Mouse (Mus musculus) neural tube, embryonic 12.5 days (tissue): ENCODE results near the gene Tspo2. TPM values are rescaled to one million over a fixed set of nuclear protein-coding genes. Genes with fewer than 3 reads are reported as not detected.

Experiments
- ATAC-seq: fragments of 200-750 bp; cut with Nextera tagmentation; 2 replicates; pipeline ENCODE4 v1.8.0; 2017; ENCODE audit warnings: low read depth, mild to moderate bottlenecking, moderate TSS enrichment, moderate library complexity; ENCODE audit not compliant: low FRiP score
- H3K27ac ChIP-seq: fragments of 300-500 bp; sonication (generic); 2 replicates; pipeline ENCODE4 v1.5.1; 2016
- H3K27me3 ChIP-seq: fragments of 300-500 bp; sonication (generic); replicated peaks from 2 replicates; pipeline ENCODE4 v1.6.1; 2016; ENCODE audit warnings: mild to moderate bottlenecking
- H3K36me3 ChIP-seq: fragments of 300-500 bp; sonication (generic); 2 replicates; pipeline ENCODE4 v1.6.1; 2016; ENCODE audit warnings: mild to moderate bottlenecking
- H3K4me1 ChIP-seq: fragments of 300-500 bp; sonication (generic); 2 replicates; pipeline ENCODE4 v1.6.1; 2016
- H3K4me2 ChIP-seq: fragments of 300-500 bp; sonication (generic); replicated peaks from 2 replicates; pipeline ENCODE4 v1.6.1; 2016; ENCODE audit warnings: mild to moderate bottlenecking
- H3K4me3 ChIP-seq: fragments of 300-500 bp; sonication (generic); 2 replicates; pipeline ENCODE4 v1.5.1; 2016
- H3K9ac ChIP-seq: fragments of 300-500 bp; sonication (generic); 2 replicates; pipeline ENCODE4 v1.6.1; 2016; ENCODE audit warnings: mild to moderate bottlenecking
- H3K9me3 ChIP-seq: fragments of 300-500 bp; sonication (generic); 2 replicates; pipeline ENCODE4 v1.6.1; 2016; ENCODE audit warnings: mild to moderate bottlenecking
- WGBS: fragments of 180-500 bp; shearing (Covaris S2); methylation state at CpG from one replicate; pipeline ENCODE4 v1.1.7; 2016; 5-methylcytosine and 5-hydroxymethylcytosine counted together
- polyA plus RNA-seq: library from polyadenylated mRNA; unstranded; fragments of >200 nt; fragmentation: Nextera tagmentation; extraction: Ambion mirVana; gene quantifications from 2 replicates; pipeline ENCODE4 v1.2.1, GENCODE M21; 2016

Gene Tspo2
- polyA plus RNA-seq, 1 experiment from 2014 or later: 1.5 TPM

DNA sequence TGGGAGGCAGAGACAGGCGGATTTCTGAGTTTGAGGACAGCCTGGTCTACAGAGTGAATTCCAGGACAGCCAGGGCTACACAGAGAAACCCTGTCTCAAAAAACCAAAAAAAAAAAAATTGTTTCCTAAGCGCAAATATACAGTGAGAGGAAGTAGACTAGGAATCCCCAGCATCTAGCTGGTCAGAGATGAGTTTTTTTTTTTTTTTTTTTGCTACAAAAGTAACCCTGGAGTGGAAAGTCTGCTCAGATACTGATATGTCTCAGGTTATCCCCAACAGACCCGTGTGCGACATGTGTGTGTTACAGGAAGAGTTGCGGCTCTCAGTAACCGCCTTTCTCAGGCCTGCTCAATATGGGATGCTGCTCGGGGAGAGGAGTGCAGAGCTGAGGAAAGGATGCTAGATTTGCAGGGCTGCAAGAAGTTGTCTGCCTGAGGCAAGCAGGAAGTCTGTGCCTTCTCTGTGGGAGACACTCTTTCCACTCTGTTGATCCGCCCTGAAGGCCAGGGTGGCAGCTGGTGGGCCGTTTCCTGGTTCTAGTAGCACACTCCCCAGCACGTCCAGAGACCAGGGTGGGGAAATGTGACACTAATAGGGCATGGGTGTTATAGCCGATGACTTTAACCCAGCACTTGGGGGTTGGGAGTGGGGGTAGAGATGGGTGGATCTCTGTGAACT, 23.3 kb downstream of the Tspo2 start:
- ATAC-seq: no peak
- Histone ChIP-seq H3K36me3 (no peaks in the 10 kb centered on the region), H3K9ac (no peak overlapping the region), H3K4me3 (no peak overlapping the region), H3K27ac (no peak overlapping the region), H3K27me3 (no peaks in the 10 kb centered on the region), H3K4me1 (0 out of 2 replicates have a peak, but pooled peaks cover 7% of the 10 kb centered on the region), H3K9me3 (no peaks in the 10 kb centered on the region), H3K4me2 (no peak overlapping the region)
- 68% methylated on average over 11 of the region's 11 CpGs for WGBS

DNA sequence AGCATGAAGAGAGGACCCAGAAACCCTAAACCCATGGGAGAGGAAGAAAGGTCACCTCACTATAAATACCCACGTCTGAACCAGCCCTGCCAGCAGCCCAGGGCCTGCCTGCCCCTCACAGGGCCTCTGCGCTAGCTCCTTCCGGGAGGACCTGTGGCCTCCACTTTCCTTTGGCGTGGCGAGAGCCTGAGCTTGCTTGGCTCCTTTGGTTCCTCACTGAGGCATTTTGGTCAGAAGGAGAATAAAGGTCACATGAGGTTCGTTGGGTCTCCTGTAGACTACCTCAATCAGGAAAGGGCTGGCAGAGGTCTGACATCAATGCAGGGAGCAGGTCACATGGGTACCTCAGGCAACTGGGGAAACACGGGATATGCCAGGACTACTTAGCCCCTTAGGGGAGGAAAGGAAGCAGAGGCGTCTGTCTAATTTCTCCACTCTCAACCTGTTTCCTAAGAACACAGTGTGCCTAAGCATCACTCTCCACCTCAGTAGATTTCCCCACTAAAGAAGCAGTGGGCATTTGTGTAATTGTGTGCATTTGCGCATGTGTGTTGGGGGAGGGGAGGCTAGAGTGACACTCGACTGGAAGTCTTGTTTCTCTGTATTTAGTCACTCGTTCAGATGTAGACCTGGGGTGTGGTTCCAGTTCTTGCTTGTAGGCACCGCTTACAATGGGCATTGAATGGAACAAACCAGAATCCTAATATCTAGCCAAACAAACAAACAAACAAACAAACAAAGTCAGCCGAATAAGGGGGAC, 24.2 kb downstream of the Tspo2 start:
- no peak overlapping the region for H3K4me3 ChIP-seq
- ATAC-seq: no peak

GRCm38 (mm10) chr17:48425823-48426612, 25.3 kb downstream of the Tspo2 start:
- no peaks in the 10 kb centered on the region for H3K36me3 ChIP-seq
- H3K4me3 ChIP-seq: no peak overlapping the region
- H3K9me3 ChIP-seq: no peaks in the 10 kb centered on the region
- no peaks in the 10 kb centered on the region for H3K27me3 ChIP-seq
- no peak overlapping the region for H3K9ac ChIP-seq
- H3K27ac ChIP-seq: no peak overlapping the region
- WGBS: 62% methylated on average over 9 of the region's 9 CpGs
- ATAC-seq: no peak
- no peaks in the 10 kb centered on the region for H3K4me1 ChIP-seq
- no peak overlapping the region for H3K4me2 ChIP-seq

More for the DNA sequence above, 24.2 kb downstream of the Tspo2 start:
- no peaks in the 10 kb centered on the region for H3K36me3 ChIP-seq
- H3K4me2 ChIP-seq: no peak overlapping the region
- H3K27ac ChIP-seq: no peak overlapping the region
- no peaks in the 10 kb centered on the region for H3K27me3 ChIP-seq
- WGBS: 76% methylated on average over 13 of the region's 13 CpGs
- H3K9ac ChIP-seq: no peak overlapping the region
- H3K4me1 ChIP-seq: 0 out of 2 replicates have a peak, but pooled peaks cover under 1% of the 10 kb centered on the region
- no peaks in the 10 kb centered on the region for H3K9me3 ChIP-seq

DNA sequence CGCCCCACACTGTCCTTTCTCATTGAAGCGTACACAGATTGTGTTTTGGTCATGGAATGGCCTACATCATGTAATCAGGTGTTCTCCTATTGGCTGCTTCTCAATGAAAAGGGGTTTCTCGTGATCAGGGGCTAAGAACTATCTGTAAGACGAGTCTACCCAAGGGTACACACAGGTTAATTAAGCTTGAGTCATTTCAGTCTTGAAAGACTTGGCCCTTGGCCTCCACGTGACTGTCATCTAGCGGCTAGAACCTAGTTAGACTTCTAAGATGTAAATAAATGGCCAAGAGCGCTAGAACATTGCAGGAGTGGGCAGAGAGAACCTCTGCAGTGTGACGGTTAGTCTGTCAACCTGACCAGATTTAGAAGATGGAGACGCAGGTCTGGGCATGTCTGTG, 27.1 kb downstream of the Tspo2 start:
- H3K9ac ChIP-seq: no peak overlapping the region
- no peak overlapping the region for H3K4me3 ChIP-seq
- no peak overlapping the region for H3K4me2 ChIP-seq
- no peaks in the 10 kb centered on the region for H3K36me3 ChIP-seq
- H3K27me3 ChIP-seq: no peaks in the 10 kb centered on the region
- H3K9me3 ChIP-seq: no peaks in the 10 kb centered on the region
- no peaks in the 10 kb centered on the region for H3K4me1 ChIP-seq
- WGBS: 89% methylated on average over 9 of the region's 9 CpGs
- no peak for ATAC-seq
- H3K27ac ChIP-seq: no peak overlapping the region

- Histone ChIP-seq H3K4me1 (no peaks in the 10 kb centered on the region), H3K4me3 (no peak overlapping the region), H3K36me3 (peaks cover 13% of the 10 kb centered on the region), H3K27me3 (no peaks in the 10 kb centered on the region), H3K27ac (no peak overlapping the region), H3K4me2 (no peak overlapping the region), H3K9me3 (no peaks in the 10 kb centered on the region), H3K9ac (no peak overlapping the region)
- ATAC-seq: no peak
- WGBS: 65% methylated on average over 2 of the region's 2 CpGs
These were observed 31.8 kb downstream of the Tspo2 start for GRCm38 (mm10) chr17:48419571-48419970.

- peaks cover 17% of the 10 kb centered on the region for H3K36me3 ChIP-seq
- no peak overlapping the region for H3K27ac ChIP-seq
- 93% methylated on average over 1 of the region's 1 CpGs for WGBS
- no peaks in the 10 kb centered on the region for H3K9me3 ChIP-seq
- no peak overlapping the region for H3K9ac ChIP-seq
- no peaks in the 10 kb centered on the region for H3K27me3 ChIP-seq
- no peak overlapping the region for H3K4me3 ChIP-seq
- ATAC-seq: no peak
- no peaks in the 10 kb centered on the region for H3K4me1 ChIP-seq
- no peak overlapping the region for H3K4me2 ChIP-seq
These were observed 32.5 kb downstream of the Tspo2 start for GRCm38 (mm10) chr17:48418781-48419180.

DNA sequence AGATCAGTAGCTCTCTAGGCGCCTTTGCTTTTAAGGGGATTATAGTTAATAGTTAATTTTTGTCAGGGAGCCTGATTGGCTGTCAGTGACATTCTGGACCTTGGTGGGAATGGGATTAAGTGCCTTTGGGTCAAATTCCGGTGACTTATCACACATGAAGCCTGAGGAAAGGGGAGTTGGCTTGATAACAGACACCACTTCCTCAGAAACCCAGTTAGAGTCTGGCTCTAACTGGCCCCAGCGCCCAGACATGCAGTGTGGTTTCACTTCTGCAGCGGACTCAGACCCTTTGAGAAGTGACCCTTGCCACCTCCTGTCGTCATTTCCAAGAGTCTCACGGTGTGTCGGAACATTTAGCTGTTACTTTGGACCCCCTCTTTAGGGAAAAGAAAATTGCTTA, 33.1 kb downstream of the Tspo2 start:
- ATAC-seq: no peak
- H3K4me3 ChIP-seq: no peak overlapping the region
- peaks cover 20% of the 10 kb centered on the region for H3K36me3 ChIP-seq
- no peaks in the 10 kb centered on the region for H3K27me3 ChIP-seq
- H3K4me1 ChIP-seq: no peaks in the 10 kb centered on the region
- H3K27ac ChIP-seq: no peak overlapping the region
- H3K9ac ChIP-seq: no peak overlapping the region
- 90% methylated on average over 7 of the region's 7 CpGs for WGBS
- H3K9me3 ChIP-seq: no peaks in the 10 kb centered on the region
- H3K4me2 ChIP-seq: no peak overlapping the region

DNA sequence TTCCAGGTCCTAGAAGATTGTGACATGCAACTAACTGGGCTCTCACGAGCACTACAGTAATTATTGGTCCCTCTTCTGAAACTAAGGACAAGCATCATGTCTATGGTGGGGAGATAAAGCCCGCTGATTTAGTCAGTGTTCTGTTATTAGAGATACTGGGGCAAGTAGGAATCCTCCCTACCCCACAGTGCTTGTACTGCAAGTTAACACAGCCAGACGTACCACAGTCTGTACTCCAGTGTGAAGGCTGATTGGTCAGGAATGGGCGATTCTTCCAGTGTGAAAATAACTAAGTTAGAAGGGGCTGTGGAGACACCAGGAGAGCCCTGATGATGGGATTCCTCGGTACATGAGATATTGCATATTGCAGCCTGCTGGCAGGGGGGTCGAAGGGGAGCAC, 33.8 kb downstream of the Tspo2 start:
- Histone ChIP-seq H3K9me3 (no peaks in the 10 kb centered on the region), H3K4me3 (no peak overlapping the region), H3K36me3 (peaks cover 23% of the 10 kb centered on the region), H3K9ac (no peak overlapping the region), H3K4me1 (no peaks in the 10 kb centered on the region), H3K27ac (no peak overlapping the region), H3K4me2 (no peak overlapping the region), H3K27me3 (no peaks in the 10 kb centered on the region)
- 94% methylated on average over 6 of the region's 6 CpGs for WGBS
- no peak for ATAC-seq

- Histone ChIP-seq H3K36me3 (peaks cover 23% of the 10 kb centered on the region), H3K4me1 (no peaks in the 10 kb centered on the region), H3K9ac (no peak overlapping the region), H3K27me3 (no peaks in the 10 kb centered on the region), H3K4me3 (no peak overlapping the region), H3K27ac (no peak overlapping the region), H3K9me3 (no peaks in the 10 kb centered on the region), H3K4me2 (no peak overlapping the region)
- WGBS: 91% methylated on average over 14 of the region's 14 CpGs
- ATAC-seq: peak; percentile 37; the same call in 1 of the 2 replicates
These were observed 34.7 kb downstream of the Tspo2 start for GRCm38 (mm10) chr17:48416425-48417195.

DNA sequence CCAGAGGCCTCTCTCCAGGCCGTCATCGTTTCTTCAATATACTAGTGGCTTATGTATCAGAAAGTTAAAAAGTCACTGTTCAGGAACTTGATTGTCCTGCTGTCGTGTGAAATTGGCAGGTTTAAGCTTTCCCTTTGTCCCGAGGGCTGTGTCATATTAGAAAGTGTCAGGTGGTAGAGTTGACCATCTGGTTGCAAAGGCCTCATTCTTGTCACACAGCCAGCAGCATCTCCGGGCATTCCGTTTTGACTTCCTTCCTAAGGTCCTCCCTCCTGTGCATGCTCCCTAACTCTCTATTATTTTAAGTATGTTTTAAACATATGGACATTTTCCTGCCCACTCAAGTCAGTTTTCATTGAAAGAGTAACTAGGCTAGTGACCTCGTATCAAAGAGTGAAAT, 35.3 kb downstream of the Tspo2 start:
- ATAC-seq: no peak
- no peak overlapping the region for H3K4me3 ChIP-seq
- peaks cover 23% of the 10 kb centered on the region for H3K36me3 ChIP-seq
- H3K27me3 ChIP-seq: no peaks in the 10 kb centered on the region
- H3K9ac ChIP-seq: no peak overlapping the region
- no peaks in the 10 kb centered on the region for H3K9me3 ChIP-seq
- WGBS: 81% methylated on average over 7 of the region's 7 CpGs
- H3K4me1 ChIP-seq: peaks cover 5% of the 10 kb centered on the region
- H3K4me2 ChIP-seq: no peak overlapping the region
- H3K27ac ChIP-seq: no peak overlapping the region

GRCm38 (mm10) chr17:48411241-48411640, 40.1 kb downstream of the Tspo2 start:
- no peak for ATAC-seq
- Histone ChIP-seq H3K4me3 (peak overlapping the region; percentile 85), H3K27ac (no peak overlapping the region), H3K9me3 (no peaks in the 10 kb centered on the region), H3K36me3 (peaks cover 23% of the 10 kb centered on the region), H3K4me2 (peak overlapping the region; percentile 86), H3K27me3 (no peaks in the 10 kb centered on the region), H3K4me1 (peaks cover 20% of the 10 kb centered on the region), H3K9ac (peak overlapping the region; percentile 65; the same call in 1 of the 2 replicates)
- WGBS: 72% methylated on average over 8 of the region's 8 CpGs
